Mouse (Mus musculus) myocyte (in vitro differentiated cells): ENCODE measurements around the gene Apoc4. TPM values are rescaled to one million over a fixed set of nuclear protein-coding genes. Genes with fewer than 3 reads are reported as not detected.

Source experiments
- H3K27me3 ChIP-seq: one replicate; pipeline ENCODE4 v1.6.1; 2011; ENCODE audit not compliant: control insufficient read depth, insufficient read depth, insufficient read length
- H3K36me3 ChIP-seq: one replicate; pipeline ENCODE4 v1.6.1; 2011; ENCODE audit not compliant: control insufficient read depth, insufficient read depth
- H3K4me2 ChIP-seq: one replicate; pipeline ENCODE4 v1.6.1; 2011; ENCODE audit warnings: low read depth, control low read depth
- H3K4me3 ChIP-seq: one replicate; pipeline ENCODE4 v1.5.1; 2011; ENCODE audit warnings: mild to moderate bottlenecking, control low read depth, moderate library complexity
- H3K79me2 ChIP-seq: one replicate; pipeline ENCODE4 v1.6.1; 2011; ENCODE audit not compliant: control insufficient read depth, insufficient read depth
- H3ac ChIP-seq: one replicate; pipeline ENCODE4 v1.6.1; 2011; ENCODE audit not compliant: control insufficient read depth, insufficient read length
- CEBPB ChIP-seq: IDR thresholded peaks from 2 replicates; pipeline ENCODE4 v1.6.1; 2011; ENCODE audit warnings: mild to moderate bottlenecking, moderate library complexity; ENCODE audit not compliant: poor library complexity, insufficient read depth, severe bottlenecking
- E2F4 ChIP-seq: IDR thresholded peaks from one replicate; pipeline ENCODE4 v1.6.1; 2011; ENCODE audit warnings: mild to moderate bottlenecking, control low read depth, moderate library complexity; ENCODE audit not compliant: insufficient read depth
- MAX ChIP-seq: IDR thresholded peaks from one replicate; pipeline ENCODE4 v1.6.1; 2011; ENCODE audit warnings: low read depth, mild to moderate bottlenecking, control low read depth
- MYOD1 ChIP-seq, 3 experiments: IDR thresholded peaks; one replicate each; pipeline ENCODE4 v1.6.1; 2011; ENCODE audit warnings: control low read depth in 2 of 3, low read depth in 2 of 3, mild to moderate bottlenecking in 2 of 3, moderate library complexity in 1 of 3; ENCODE audit not compliant: insufficient read length in 2 of 3, control insufficient read depth in 1 of 3
- MYOG ChIP-seq, 3 experiments: IDR thresholded peaks; one replicate each; pipeline ENCODE4 v1.6.1; 2011; ENCODE audit warnings: control low read depth in 2 of 3, low read depth in 2 of 3, mild to moderate bottlenecking in 2 of 3; ENCODE audit not compliant: insufficient read length in 2 of 3, control insufficient read depth in 1 of 3, insufficient read depth in 1 of 3
- POLR2A ChIP-seq: IDR thresholded peaks from one replicate; pipeline ENCODE4 v1.6.1; 2011; ENCODE audit warnings: low read depth, mild to moderate bottlenecking, control low read depth, moderate library complexity; ENCODE audit not compliant: insufficient read length
- POLR2AphosphoS2 ChIP-seq: IDR thresholded peaks from one replicate; pipeline ENCODE4 v1.6.1; 2011; ENCODE audit warnings: low read depth, control low read depth; ENCODE audit not compliant: insufficient read length
- REST ChIP-seq: IDR thresholded peaks from one replicate; pipeline ENCODE4 v1.6.1; 2011; ENCODE audit warnings: mild to moderate bottlenecking, control low read depth, moderate library complexity; ENCODE audit not compliant: insufficient read depth, insufficient read length
- SRF ChIP-seq: IDR thresholded peaks from one replicate; pipeline ENCODE4 v1.6.1; 2011; ENCODE audit warnings: low read depth; ENCODE audit not compliant: control insufficient read depth, insufficient read length
- TCF12 ChIP-seq: IDR thresholded peaks from one replicate; pipeline ENCODE4 v1.6.1; 2011; ENCODE audit warnings: mild to moderate bottlenecking, control low read depth; ENCODE audit not compliant: poor library complexity, insufficient read depth, severe bottlenecking
- TCF3 ChIP-seq: IDR thresholded peaks from one replicate; pipeline ENCODE4 v1.6.1; 2011; ENCODE audit warnings: low read depth, control low read depth; ENCODE audit not compliant: insufficient read length
- USF1 ChIP-seq: IDR thresholded peaks from one replicate; pipeline ENCODE4 v1.6.1; 2011; ENCODE audit warnings: low read depth, mild to moderate bottlenecking, control low read depth, moderate library complexity
- polyA plus RNA-seq: library from polyadenylated mRNA; unstranded; fragments of >200 nt; fragmentation: generic; extraction: Trizol; gene quantifications from one replicate; pipeline ENCODE4 v1.2.1, GENCODE M21; 2012; ENCODE audit warnings: missing spikeins

The Apoc4 gene
- not detected for polyA plus RNA-seq

DNA sequence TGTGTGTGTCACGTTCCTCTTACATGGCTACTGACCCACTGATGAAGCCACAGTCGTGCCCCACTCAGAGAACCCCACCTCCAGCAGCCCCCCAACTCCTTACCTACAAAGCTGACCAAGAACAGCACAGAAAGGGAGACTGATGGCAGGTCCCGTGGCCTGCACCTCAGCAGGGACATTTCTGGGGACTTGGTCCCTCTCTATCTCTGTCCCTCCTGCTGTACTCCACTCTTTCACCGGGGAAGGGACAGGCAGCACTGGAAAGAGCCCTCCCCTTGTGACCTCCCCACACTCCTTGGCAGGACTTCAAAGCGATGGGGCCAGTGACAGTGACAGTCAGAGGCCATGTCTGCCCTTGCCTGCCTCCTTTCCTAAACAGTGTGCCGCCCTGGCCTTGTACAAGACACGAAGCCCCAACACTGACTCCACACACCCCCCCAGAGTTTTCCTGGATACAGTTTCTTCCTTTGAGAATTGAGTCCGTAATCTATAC is at the start of gene Apoc4, which contains the start of gene Gm44805:
Gene Apoc4 (minus strand): TSS at position 278 of the 493 bp plus-strand sequence.
Gene Gm44805 (minus strand): TSS at position 222 of the 493 bp plus-strand sequence.
- Histone ChIP-seq H3K4me3 (no peak within 1 kb of the TSS), H3K36me3 (no peaks in the 10 kb centered on the region), H3ac (no peak within 1 kb of the TSS), H3K4me2 (no peak within 1 kb of the TSS), H3K79me2 (no peaks in the 10 kb centered on the region), H3K27me3 (peaks cover 34% of the 10 kb centered on the region)
- TF ChIP-seq USF1 = no peak
- TF ChIP-seq CEBPB = no peak
- no peak for TF ChIP-seq SRF
- TF ChIP-seq POLR2A = no peak
- TF ChIP-seq TCF3 = no peak
- no peak for TF ChIP-seq REST
- no peak for TF ChIP-seq MAX
- no peak for TF ChIP-seq MYOG (IDR thresholded peaks at IDR 0.05; ENCODE audit: control insufficient read depth in 1 of 3, insufficient read depth in 1 of 3, insufficient read length in 2 of 3, low read depth in 2 of 3)
- TF ChIP-seq POLR2AphosphoS2 = no peak
- TF ChIP-seq TCF12 = no peak
- TF ChIP-seq E2F4 = no peak
- TF ChIP-seq MYOD1 (IDR thresholded peaks at IDR 0.05; ENCODE audit: control insufficient read depth in 1 of 3, insufficient read length in 2 of 3, low read depth in 2 of 3) = no peak

DNA sequence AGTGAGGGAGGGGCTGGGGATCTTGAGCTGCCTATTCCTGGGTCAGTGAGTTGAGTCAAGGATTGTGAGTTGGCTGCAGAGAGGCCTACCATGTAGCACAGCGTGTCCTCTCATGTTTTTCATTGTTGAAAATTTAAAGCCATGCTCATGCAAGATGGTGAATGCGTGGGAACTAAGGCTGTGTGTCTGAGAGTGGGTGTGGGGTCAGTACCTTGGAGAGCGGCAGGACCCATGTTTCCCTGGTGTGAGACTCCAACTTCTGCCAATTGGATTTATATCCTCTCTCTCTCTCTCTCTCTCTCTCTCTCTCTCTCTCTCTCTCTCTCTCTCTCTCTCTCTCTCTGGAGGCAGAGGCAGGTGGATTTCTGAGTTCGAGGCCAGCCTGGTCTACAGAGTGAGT is 45.3 kb upstream of the Apoc4 start:
- H3ac ChIP-seq = no peak overlapping the region
- H3K4me3 ChIP-seq = no peak overlapping the region
- no peak for TF ChIP-seq SRF
- no peak for TF ChIP-seq TCF12
- TF ChIP-seq TCF3 = no peak
- no peak for TF ChIP-seq CEBPB
- peak; percentile 71 for TF ChIP-seq REST
- TF ChIP-seq E2F4 = no peak
- TF ChIP-seq POLR2A = no peak
- TF ChIP-seq MAX = no peak
- no peaks in the 10 kb centered on the region for H3K79me2 ChIP-seq
- no peaks in the 10 kb centered on the region for H3K27me3 ChIP-seq
- H3K36me3 ChIP-seq = no peaks in the 10 kb centered on the region
- no peak overlapping the region for H3K4me2 ChIP-seq

DNA sequence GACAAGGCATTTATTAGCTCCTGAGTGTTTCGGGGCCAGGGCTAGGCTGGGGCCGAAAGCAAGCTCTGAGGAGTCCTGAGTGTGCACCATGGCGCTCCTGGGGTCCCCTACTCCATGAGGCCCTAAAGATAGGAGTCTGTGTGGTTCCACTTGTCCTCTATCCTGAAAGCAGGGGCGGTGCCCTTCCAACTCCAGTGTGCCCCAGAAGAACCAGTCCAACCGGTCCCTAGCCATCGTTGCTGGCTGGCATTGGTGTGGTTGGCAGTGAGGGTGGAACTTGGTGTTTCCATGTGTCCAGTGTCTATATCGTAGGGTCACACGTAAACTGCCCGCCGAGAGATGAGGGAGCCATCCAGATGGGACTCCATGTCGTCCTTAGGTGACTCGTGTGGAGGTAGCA is 42.9 kb upstream of the Apoc4 start:
- TF ChIP-seq MYOG (IDR thresholded peaks at IDR 0.05; ENCODE audit: control insufficient read depth in 1 of 3, insufficient read depth in 1 of 3, insufficient read length in 2 of 3, low read depth in 2 of 3) (no peak), REST (no peak), SRF (no peak), MYOD1 (IDR thresholded peaks at IDR 0.05; ENCODE audit: control insufficient read depth in 1 of 3, insufficient read length in 2 of 3, low read depth in 2 of 3) (no peak), POLR2AphosphoS2 (no peak), TCF12 (no peak), POLR2A (no peak), TCF3 (no peak), CEBPB (no peak), E2F4 (no peak)
- Histone ChIP-seq H3K4me2 (no peak overlapping the region), H3K36me3 (no peaks in the 10 kb centered on the region), H3ac (no peak overlapping the region), H3K4me3 (no peak overlapping the region), H3K27me3 (no peaks in the 10 kb centered on the region), H3K79me2 (no peaks in the 10 kb centered on the region)

DNA sequence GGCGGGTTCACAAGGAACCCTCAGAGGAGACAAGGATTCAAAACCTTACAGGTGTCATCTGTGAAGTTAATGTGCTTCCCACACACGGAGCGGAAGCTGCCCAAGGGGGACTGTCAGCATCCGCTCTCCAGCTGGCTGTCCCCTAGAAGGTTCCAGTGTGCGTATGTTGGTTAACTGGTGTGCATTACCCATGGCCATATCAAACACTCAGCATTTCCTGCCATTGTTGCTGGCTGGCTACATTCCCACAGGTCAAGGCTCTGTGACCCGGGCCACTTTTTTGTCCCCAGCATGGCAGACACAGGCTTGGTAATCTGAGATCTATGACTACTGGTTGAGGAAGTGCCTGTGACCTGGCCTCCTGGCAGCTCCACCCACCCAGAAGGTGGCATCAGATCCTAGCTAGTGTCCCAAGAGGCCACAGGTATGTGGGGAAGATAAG is 41.5 kb upstream of the Apoc4 start:
- no peaks in the 10 kb centered on the region for H3K36me3 ChIP-seq

More for the DNA sequence above, 41.5 kb upstream of the Apoc4 start:
- TF ChIP-seq E2F4 = no peak
- TF ChIP-seq REST = no peak
- no peak for TF ChIP-seq POLR2AphosphoS2
- no peak for TF ChIP-seq MYOD1 (IDR thresholded peaks at IDR 0.05; ENCODE audit: control insufficient read depth in 1 of 3, insufficient read length in 2 of 3, low read depth in 2 of 3)
- TF ChIP-seq POLR2A = no peak
- no peak for TF ChIP-seq TCF3
- TF ChIP-seq SRF = no peak
- no peak for TF ChIP-seq MAX
- TF ChIP-seq MYOG (IDR thresholded peaks at IDR 0.05; ENCODE audit: control insufficient read depth in 1 of 3, insufficient read depth in 1 of 3, insufficient read length in 2 of 3, low read depth in 2 of 3) = no peak
- no peak for TF ChIP-seq CEBPB
- TF ChIP-seq USF1 = no peak
- Histone ChIP-seq H3K4me3 (no peak overlapping the region), H3K4me2 (no peak overlapping the region), H3ac (no peak overlapping the region), H3K27me3 (no peaks in the 10 kb centered on the region), H3K79me2 (no peaks in the 10 kb centered on the region)
